Mouse (Mus musculus) neural tube, embryonic 15.5 days (tissue): ENCODE results near the gene Tmem107. TPM values are rescaled to one million over a fixed set of nuclear protein-coding genes. Genes with fewer than 3 reads are reported as not detected.

ENCODE experiments used
- ATAC-seq: fragments of 200-750 bp; cut with Nextera tagmentation; 2 replicates; pipeline ENCODE4 v1.8.0; 2017; ENCODE audit warnings: mild to moderate bottlenecking, moderate TSS enrichment, moderate library complexity; ENCODE audit not compliant: low FRiP score
- H3K27ac ChIP-seq: fragments of 300-500 bp; sonication (generic); replicated peaks from 2 replicates; pipeline ENCODE4 v1.5.1; 2015; ENCODE audit warnings: mild to moderate bottlenecking, inconsistent platforms
- H3K27me3 ChIP-seq: fragments of 300-500 bp; sonication (generic); replicated peaks from 2 replicates; pipeline ENCODE4 v1.6.1; 2015; ENCODE audit warnings: inconsistent platforms
- H3K36me3 ChIP-seq: fragments of 300-500 bp; sonication (generic); 2 replicates; pipeline ENCODE4 v1.6.1; 2015; ENCODE audit warnings: inconsistent platforms
- H3K4me1 ChIP-seq: fragments of 300-500 bp; sonication (generic); 2 replicates; pipeline ENCODE4 v1.6.1; 2015; ENCODE audit warnings: inconsistent platforms
- H3K4me2 ChIP-seq: fragments of 300-500 bp; sonication (generic); 2 replicates; pipeline ENCODE4 v1.6.1; 2015; ENCODE audit warnings: inconsistent platforms, mild to moderate bottlenecking, moderate library complexity
- H3K4me3 ChIP-seq: fragments of 300-500 bp; sonication (generic); replicated peaks from 2 replicates; pipeline ENCODE4 v1.5.1; 2015; ENCODE audit warnings: mild to moderate bottlenecking, inconsistent platforms
- H3K9ac ChIP-seq: fragments of 300-500 bp; sonication (generic); replicated peaks from 2 replicates; pipeline ENCODE4 v1.6.1; 2015; ENCODE audit warnings: mild to moderate bottlenecking, inconsistent platforms
- H3K9me3 ChIP-seq: fragments of 300-500 bp; sonication (generic); replicated peaks from 2 replicates; pipeline ENCODE4 v1.6.1; 2016; ENCODE audit warnings: inconsistent platforms
- WGBS: fragments of 180-500 bp; shearing (Covaris S2); methylation state at CpG from one replicate; pipeline ENCODE4 v1.1.7; 2015; ENCODE audit warnings: mixed read lengths; 5-methylcytosine and 5-hydroxymethylcytosine counted together
- polyA plus RNA-seq: library from polyadenylated mRNA; unstranded; fragments of >200 nt; fragmentation: Nextera tagmentation; extraction: Ambion mirVana; gene quantifications from 2 replicates; pipeline ENCODE4 v1.2.1, GENCODE M21; 2015

The Tmem107 gene
- polyA plus RNA-seq: 33.3 and 39.2 TPM in 2 replicates

DNA sequence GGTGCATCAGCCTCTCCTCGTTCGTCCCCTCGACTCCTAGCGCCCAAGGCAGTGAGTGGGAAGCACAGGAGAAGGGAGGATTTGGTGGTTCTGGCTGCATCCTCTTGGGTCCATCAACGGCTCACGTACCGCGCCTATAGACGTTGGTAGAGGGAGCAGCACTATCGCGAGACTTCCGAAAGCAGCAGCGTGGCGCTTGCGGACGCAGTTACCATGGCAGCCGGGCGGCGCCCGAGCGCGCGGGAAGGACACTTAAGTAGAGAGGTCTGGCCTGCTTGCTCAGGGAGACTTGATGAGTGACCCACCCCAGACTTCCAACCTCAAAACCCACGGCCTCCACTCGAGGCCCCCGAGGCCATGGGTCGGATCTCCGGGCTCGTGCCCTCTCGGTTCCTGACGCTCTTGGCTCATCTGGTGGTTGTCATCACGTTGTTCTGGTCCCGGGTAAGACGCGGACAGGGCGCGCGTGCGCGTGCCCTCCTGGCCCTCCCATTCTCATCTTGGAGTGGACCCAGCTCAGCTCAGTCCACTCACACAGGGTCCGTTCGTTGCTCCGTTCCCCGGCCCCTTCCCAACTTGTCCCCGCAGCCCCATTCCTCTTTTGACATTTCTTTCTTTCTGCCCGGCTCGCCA, at the start of gene Tmem107:
TSS of gene Tmem107 (plus strand) at position 217 of the 633 bp plus-strand sequence.
- Histone ChIP-seq H3K9me3 (no peaks in the 10 kb centered on the region), H3K4me1 (peaks cover 59% of the 10 kb centered on the region), H3K4me3 (peak within 1 kb of the TSS; percentile 70), H3K36me3 (no peaks in the 10 kb centered on the region), H3K27me3 (no peaks in the 10 kb centered on the region), H3K4me2 (peak within 1 kb of the TSS; percentile 78), H3K9ac (peak within 1 kb of the TSS; percentile 79), H3K27ac (peak within 1 kb of the TSS; percentile 87)
- WGBS: under 1% methylated on average over 47 of the region's 47 CpGs
- ATAC-seq: peak; percentile 88

- no peaks in the 10 kb centered on the region for H3K4me1 ChIP-seq
- H3K4me3 ChIP-seq: no peak overlapping the region
- H3K9ac ChIP-seq: no peak overlapping the region
- no peaks in the 10 kb centered on the region for H3K27me3 ChIP-seq
- no peak for ATAC-seq
- no peak overlapping the region for H3K27ac ChIP-seq
- WGBS: 96% methylated on average over 3 of the region's 3 CpGs
- peaks cover 99% of the 10 kb centered on the region for H3K36me3 ChIP-seq
- no peaks in the 10 kb centered on the region for H3K9me3 ChIP-seq
- no peak overlapping the region for H3K4me2 ChIP-seq
These were observed 44.0 kb upstream of the Tmem107 start for GRCm38 (mm10) chr11:69026562-69026961.

- peaks cover 96% of the 10 kb centered on the region for H3K36me3 ChIP-seq
- no peak for ATAC-seq
- no peak overlapping the region for H3K4me2 ChIP-seq
- no peaks in the 10 kb centered on the region for H3K27me3 ChIP-seq
- no peak overlapping the region for H3K4me3 ChIP-seq
- no peaks in the 10 kb centered on the region for H3K9me3 ChIP-seq
- no peak overlapping the region for H3K27ac ChIP-seq
- no peak overlapping the region for H3K9ac ChIP-seq
- no peaks in the 10 kb centered on the region for H3K4me1 ChIP-seq
- WGBS: 70% methylated on average over 2 of the region's 2 CpGs
These were observed 41.8 kb upstream of the Tmem107 start for GRCm38 (mm10) chr11:69028805-69029204.

GRCm38 (mm10) chr11:69033552-69033951, 37.1 kb upstream of the Tmem107 start:
- Histone ChIP-seq H3K36me3 (peaks cover 63% of the 10 kb centered on the region), H3K4me1 (peaks cover 21% of the 10 kb centered on the region), H3K9me3 (no peaks in the 10 kb centered on the region), H3K9ac (no peak overlapping the region), H3K4me3 (no peak overlapping the region), H3K27ac (no peak overlapping the region), H3K4me2 (no peak overlapping the region), H3K27me3 (no peaks in the 10 kb centered on the region)
- WGBS: 80% methylated on average over 9 of the region's 9 CpGs
- ATAC-seq: no peak

- no peak for ATAC-seq
- Histone ChIP-seq H3K4me2 (no peak overlapping the region), H3K27me3 (no peaks in the 10 kb centered on the region), H3K9me3 (no peaks in the 10 kb centered on the region), H3K27ac (no peak overlapping the region), H3K4me3 (no peak overlapping the region), H3K9ac (no peak overlapping the region), H3K4me1 (peaks cover 31% of the 10 kb centered on the region), H3K36me3 (peaks cover 53% of the 10 kb centered on the region)
- WGBS: 94% methylated on average over 3 of the region's 3 CpGs
These were observed 36.0 kb upstream of the Tmem107 start for GRCm38 (mm10) chr11:69034585-69034984.

- Histone ChIP-seq H3K4me1 (peaks cover 32% of the 10 kb centered on the region), H3K9ac (no peak overlapping the region; the same call in 1 of the 2 replicates), H3K9me3 (no peaks in the 10 kb centered on the region), H3K27ac (peak overlapping the region; percentile 88), H3K27me3 (no peaks in the 10 kb centered on the region), H3K4me2 (peak overlapping the region; percentile 70), H3K36me3 (peaks cover 44% of the 10 kb centered on the region), H3K4me3 (no peak overlapping the region)
- ATAC-seq: no peak
- WGBS: 81% methylated on average over 9 of the region's 9 CpGs
These were observed 35.2 kb upstream of the Tmem107 start for GRCm38 (mm10) chr11:69035411-69035810.

DNA sequence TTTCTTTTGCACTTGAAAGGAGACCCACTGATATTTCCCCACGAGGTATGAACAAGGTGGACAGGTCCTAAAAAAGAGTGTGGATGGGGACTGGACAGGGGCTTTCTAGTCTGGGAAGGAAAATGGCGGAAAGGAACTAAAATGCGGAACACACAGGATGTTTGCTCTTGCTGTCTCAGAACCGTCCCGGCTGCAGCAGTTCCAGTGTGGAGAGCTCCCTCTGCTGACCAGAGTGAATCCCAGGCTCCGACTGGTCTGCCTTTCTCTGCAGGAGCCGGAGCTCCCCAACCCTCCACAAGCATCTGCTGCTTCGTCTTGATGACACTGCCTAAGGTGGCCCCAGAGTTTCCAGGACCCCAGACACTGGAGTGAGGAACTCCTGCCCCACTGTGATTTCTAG, 34.8 kb upstream of the Tmem107 start:
- H3K4me3 ChIP-seq: no peak overlapping the region; the same call in 1 of the 2 replicates
- ATAC-seq: no peak
- peaks cover 40% of the 10 kb centered on the region for H3K36me3 ChIP-seq
- H3K9me3 ChIP-seq: no peaks in the 10 kb centered on the region
- H3K27ac ChIP-seq: peak overlapping the region; percentile 88
- WGBS: 2% methylated on average over 8 of the region's 8 CpGs
- H3K9ac ChIP-seq: no peak overlapping the region; the same call in 1 of the 2 replicates
- H3K4me2 ChIP-seq: peak overlapping the region; percentile 70
- H3K27me3 ChIP-seq: no peaks in the 10 kb centered on the region
- peaks cover 32% of the 10 kb centered on the region for H3K4me1 ChIP-seq

DNA sequence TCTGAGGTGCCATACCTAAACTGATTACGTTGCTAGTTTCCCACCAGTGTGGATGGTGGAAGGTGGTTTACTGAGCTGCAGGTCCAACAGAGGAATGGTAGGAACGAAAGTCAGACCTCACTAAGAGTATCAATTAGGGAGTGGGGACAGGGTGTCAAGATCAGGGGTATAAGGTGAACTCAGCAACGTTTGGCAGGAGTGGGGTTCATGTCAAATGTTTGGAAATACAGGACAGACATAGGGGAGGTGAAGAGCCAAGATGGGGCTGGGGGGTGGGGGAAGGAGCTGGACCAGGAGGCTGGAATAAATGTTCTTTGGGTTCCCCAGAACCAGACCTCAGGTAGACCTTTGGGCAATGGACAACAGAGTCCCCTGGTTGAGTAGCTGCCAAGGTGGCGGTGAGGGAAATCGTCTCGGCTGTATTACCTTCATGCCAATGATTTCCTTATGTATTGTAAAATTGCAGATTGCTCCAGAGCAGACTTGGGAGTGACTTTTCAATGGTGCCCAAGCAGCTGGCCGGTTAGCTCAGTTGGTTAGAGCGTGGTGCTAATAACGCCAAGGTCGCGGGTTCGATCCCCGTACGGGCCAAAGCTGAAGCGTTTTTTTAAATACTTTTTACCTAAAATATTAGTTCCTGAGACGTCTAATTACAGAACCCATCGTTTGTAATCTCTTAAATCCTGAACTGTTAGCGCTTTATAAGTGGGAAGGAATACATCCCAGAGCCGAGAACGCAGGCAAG, 33.9 kb upstream of the Tmem107 start:
- peaks cover 32% of the 10 kb centered on the region for H3K4me1 ChIP-seq
- H3K9ac ChIP-seq: peak overlapping the region; percentile 75
- peaks cover 32% of the 10 kb centered on the region for H3K36me3 ChIP-seq
- peak overlapping the region; percentile 67 for H3K4me3 ChIP-seq
- WGBS: 10% methylated on average over 20 of the region's 20 CpGs
- H3K27ac ChIP-seq: peak overlapping the region; percentile 88
- H3K4me2 ChIP-seq: peak overlapping the region; percentile 70
- H3K9me3 ChIP-seq: no peaks in the 10 kb centered on the region
- ATAC-seq: 0 out of 2 replicates have a peak, but pooled peaks have one; percentile 30
- H3K27me3 ChIP-seq: no peaks in the 10 kb centered on the region

GRCm38 (mm10) chr11:69037231-69038061, 33.2 kb upstream of the Tmem107 start:
- ATAC-seq: peak; percentile 53
- peak overlapping the region; percentile 70 for H3K4me2 ChIP-seq
- peaks cover 27% of the 10 kb centered on the region for H3K36me3 ChIP-seq
- H3K27me3 ChIP-seq: no peaks in the 10 kb centered on the region
- peak overlapping the region; percentile 88 for H3K27ac ChIP-seq
- H3K9ac ChIP-seq: peak overlapping the region; percentile 75
- peaks cover 32% of the 10 kb centered on the region for H3K4me1 ChIP-seq
- H3K4me3 ChIP-seq: peak overlapping the region; percentile 67
- WGBS: under 1% methylated on average over 34 of the region's 34 CpGs
- H3K9me3 ChIP-seq: no peaks in the 10 kb centered on the region

DNA sequence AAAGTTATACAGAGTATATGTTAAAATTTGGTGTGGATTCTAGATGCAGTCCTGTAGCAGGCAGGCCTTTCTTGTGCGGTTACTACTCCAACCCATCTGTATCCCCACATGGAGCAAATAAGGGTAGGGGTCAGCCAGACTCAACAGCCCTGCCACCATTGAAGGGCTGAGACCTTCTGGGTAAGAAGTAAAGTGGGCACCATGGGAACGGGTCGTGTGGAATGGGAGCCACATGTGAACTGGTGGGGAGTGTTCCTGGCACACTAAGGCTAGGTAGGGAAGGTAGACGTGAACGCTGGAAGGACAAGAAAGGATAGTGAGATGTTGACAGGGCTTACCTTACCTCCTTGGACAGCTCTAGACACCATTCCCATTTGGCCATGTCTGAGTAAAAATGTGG, 32.4 kb upstream of the Tmem107 start:
- Histone ChIP-seq H3K9ac (no peak overlapping the region), H3K36me3 (peaks cover 20% of the 10 kb centered on the region), H3K4me1 (peaks cover 32% of the 10 kb centered on the region), H3K27ac (peak overlapping the region; percentile 82), H3K9me3 (no peaks in the 10 kb centered on the region), H3K27me3 (no peaks in the 10 kb centered on the region), H3K4me3 (no peak overlapping the region), H3K4me2 (peak overlapping the region; percentile 70; the same call in 1 of the 2 replicates)
- WGBS: 77% methylated on average over 5 of the region's 5 CpGs
- no peak for ATAC-seq
